Mouse (Mus musculus) embryonic fibroblast, embryonic 13.5 days (primary cell): ENCODE data around the gene Rere.

ENCODE experiments used
- CTCF ChIP-seq: IDR thresholded peaks from 2 replicates; pipeline ENCODE4 v1.5.1; 2011; ENCODE audit warnings: mild to moderate bottlenecking, control low read depth, low read length, moderate library complexity, borderline replicate concordance; ENCODE audit not compliant: insufficient read depth
- POLR2A ChIP-seq: IDR thresholded peaks from 2 replicates; pipeline ENCODE4 v1.6.1; 2011; ENCODE audit warnings: low read depth, mild to moderate bottlenecking, control low read depth, low read length, moderate library complexity

DNA sequence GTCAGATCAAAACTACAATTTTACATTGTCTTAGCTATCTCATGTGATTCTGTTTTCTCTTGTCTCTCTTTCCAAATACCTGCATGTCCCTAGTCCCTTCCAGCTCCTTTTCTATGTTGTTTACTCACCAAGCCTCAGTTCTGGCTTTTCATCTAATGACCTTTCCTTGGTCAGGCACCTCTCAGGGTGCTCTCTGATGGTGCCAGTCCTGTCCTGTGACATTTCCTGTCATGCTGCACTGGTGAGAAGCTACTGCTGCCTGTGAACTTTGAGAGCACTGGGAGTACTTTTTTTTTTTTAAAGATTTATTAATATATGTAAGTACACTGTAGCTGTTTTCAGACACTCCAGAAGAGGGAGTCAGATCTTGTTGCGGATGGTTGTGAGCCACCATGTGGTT lies 25.8 kb downstream of the Rere start:
- TF ChIP-seq POLR2A (no peak), CTCF (no peak)
